Mouse (Mus musculus): ENCODE results near the gene Enkur. TPM values are rescaled to one million over a fixed set of nuclear protein-coding genes. Genes with fewer than 3 reads are reported as not detected.

Gene Enkur
- 6.0 TPM for polyA plus RNA-seq (2015; fragmentation: Illumina TruSeq; extraction: RNeasy Lipid Tissue Mini Kit (QIAGEN cat#74804); ENCODE audit: low read depth, low replicate concordance)

DNA sequence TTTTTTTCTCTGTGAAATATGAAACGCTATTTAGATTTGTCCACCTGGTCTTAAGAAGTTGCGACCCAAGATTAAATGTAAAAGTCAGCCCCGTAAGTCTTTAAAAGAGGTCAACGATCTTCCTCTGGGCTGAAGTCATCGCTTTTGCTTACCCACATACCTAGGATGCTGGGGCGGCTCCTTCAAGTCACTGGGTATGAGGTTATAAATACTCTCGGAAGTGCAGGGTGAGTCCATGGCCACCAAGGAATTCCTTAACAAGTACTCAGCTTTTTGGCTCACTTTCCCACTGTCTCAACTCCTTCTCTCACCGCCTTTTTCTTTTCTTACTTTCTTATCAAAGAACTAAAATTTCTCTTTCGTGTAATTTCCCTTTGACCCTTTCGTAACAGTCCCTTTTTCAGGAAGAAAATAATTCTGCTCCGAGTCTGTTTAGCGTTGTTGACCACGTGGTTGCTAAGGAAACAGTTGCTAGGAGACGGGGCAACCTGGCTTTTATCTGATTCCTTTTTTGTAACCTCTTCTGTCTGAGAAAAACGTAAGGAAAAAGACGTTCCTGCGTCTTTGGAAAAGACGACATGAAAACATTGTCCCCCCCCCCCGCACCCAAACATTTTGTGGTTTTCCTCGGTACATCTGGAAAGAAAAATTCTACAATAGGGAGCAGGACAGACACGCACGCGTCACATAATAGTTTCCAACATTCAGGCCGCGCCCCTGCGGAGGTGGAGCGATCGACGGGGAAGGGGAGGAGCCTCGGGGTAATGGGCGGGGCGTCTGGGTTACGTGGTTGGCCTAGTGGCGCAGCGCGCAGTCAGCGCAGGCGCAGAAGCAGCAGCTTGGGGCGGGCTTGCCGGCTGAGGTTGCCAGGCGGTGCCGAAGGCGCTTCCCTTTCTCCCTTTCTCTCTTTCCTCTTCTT is at the start of gene Enkur, which contains the start of gene Thnsl1:
Gene Enkur (minus strand): TSS at position 454 of the 919 bp plus-strand sequence.
Gene Thnsl1 (plus strand): TSS at position 813 of the 919 bp plus-strand sequence.

Other genes starting within 250 kb of the Enkur start
- 103 TPM for gene Arhgap21, start 236.5 kb downstream of the Enkur start, polyA plus RNA-seq (2015; fragmentation: Illumina TruSeq; extraction: RNeasy Lipid Tissue Mini Kit (QIAGEN cat#74804); ENCODE audit: low read depth, low replicate concordance)
- gene Thnsl1, start 359 bp upstream of the Enkur start, polyA plus RNA-seq (2015; fragmentation: Illumina TruSeq; extraction: RNeasy Lipid Tissue Mini Kit (QIAGEN cat#74804); ENCODE audit: low read depth, low replicate concordance): 22.8 TPM
- gene Gpr158, start 162.2 kb upstream of the Enkur start, polyA plus RNA-seq (2015; fragmentation: Illumina TruSeq; extraction: RNeasy Lipid Tissue Mini Kit (QIAGEN cat#74804); ENCODE audit: low read depth, low replicate concordance): 61.9 TPM

Data from brain, adult 10 weeks (tissue).